Mouse (Mus musculus) kidney, embryonic 14.5 days (tissue): ENCODE measurements around the gene Nav2. TPM values are rescaled to one million over a fixed set of nuclear protein-coding genes. Genes with fewer than 3 reads are reported as not detected.

Experiments used
- ATAC-seq: fragments of 200-750 bp; cut with Nextera tagmentation; 2 replicates; pipeline ENCODE4 v1.8.0; 2017; ENCODE audit warnings: moderate number of reproducible peaks, mild to moderate bottlenecking, moderate TSS enrichment, moderate library complexity; ENCODE audit not compliant: low FRiP score, low TSS enrichment
- H3K27ac ChIP-seq: fragments of 300-500 bp; sonication (generic); 2 replicates; pipeline ENCODE4 v1.5.1; 2014; ENCODE audit warnings: low read depth, mild to moderate bottlenecking, low read length, moderate library complexity, mixed read lengths
- H3K27me3 ChIP-seq: fragments of 300-500 bp; sonication (generic); 2 replicates; pipeline ENCODE4 v1.6.1; 2014; ENCODE audit warnings: mild to moderate bottlenecking, low read length; ENCODE audit not compliant: control insufficient read depth, insufficient read depth
- H3K36me3 ChIP-seq: fragments of 300-500 bp; sonication (generic); 2 replicates; pipeline ENCODE4 v1.6.1; 2014; ENCODE audit warnings: low read length, mixed read lengths; ENCODE audit not compliant: control insufficient read depth, insufficient read depth
- H3K4me1 ChIP-seq: fragments of 300-500 bp; sonication (generic); 2 replicates; pipeline ENCODE4 v1.6.1; 2014; ENCODE audit warnings: low read length, mixed read lengths; ENCODE audit not compliant: control insufficient read depth, insufficient read depth
- H3K4me2 ChIP-seq: fragments of 300-500 bp; sonication (generic); replicated peaks from 2 replicates; pipeline ENCODE4 v1.6.1; 2014; ENCODE audit warnings: low read depth, mild to moderate bottlenecking, low read length
- H3K4me3 ChIP-seq: fragments of 300-500 bp; sonication (generic); 2 replicates; pipeline ENCODE4 v1.5.1; 2014; ENCODE audit warnings: mild to moderate bottlenecking, low read length
- H3K9ac ChIP-seq: fragments of 300-500 bp; sonication (generic); 2 replicates; pipeline ENCODE4 v1.6.1; 2014; ENCODE audit warnings: low read depth, mild to moderate bottlenecking, low read length, moderate library complexity
- H3K9me3 ChIP-seq: fragments of 300-500 bp; sonication (generic); 2 replicates; pipeline ENCODE4 v1.6.1; 2016; ENCODE audit warnings: low read length; ENCODE audit not compliant: control insufficient read depth
- WGBS: fragments of 180-500 bp; shearing (Covaris S2); extraction: QIAGEN DNeasy Blood & Tissue Kit; methylation state at CpG from one replicate; pipeline ENCODE4 v1.1.7; 2014; 5-methylcytosine and 5-hydroxymethylcytosine counted together
- polyA plus RNA-seq: library from polyadenylated mRNA; unstranded; fragments of >200 nt; fragmentation: Nextera tagmentation; extraction: Ambion mirVana; gene quantifications from 2 replicates; pipeline ENCODE4 v1.2.1, GENCODE M21; 2014

Gene Nav2
- polyA plus RNA-seq, 1 experiment from 2014 or later = 49.2 TPM

- no peaks in the 10 kb centered on the region for H3K4me1 ChIP-seq
- H3K36me3 ChIP-seq = no peaks in the 10 kb centered on the region
- ATAC-seq = no peak
- H3K4me3 ChIP-seq = no peak overlapping the region
- no peak overlapping the region for H3K9ac ChIP-seq
- no peak overlapping the region for H3K27ac ChIP-seq
- WGBS = 84% methylated on average over 9 of the region's 9 CpGs
- H3K27me3 ChIP-seq = no peaks in the 10 kb centered on the region
- no peaks in the 10 kb centered on the region for H3K9me3 ChIP-seq
- H3K4me2 ChIP-seq = no peak overlapping the region
These were observed 453.1 kb downstream of the Nav2 start for GRCm38 (mm10) chr7:49361465-49362090.

- Histone ChIP-seq H3K9ac (no peak overlapping the region), H3K9me3 (no peaks in the 10 kb centered on the region), H3K36me3 (no peaks in the 10 kb centered on the region), H3K4me2 (no peak overlapping the region), H3K4me1 (no peaks in the 10 kb centered on the region), H3K27me3 (no peaks in the 10 kb centered on the region), H3K27ac (no peak overlapping the region), H3K4me3 (no peak overlapping the region)
- ATAC-seq = no peak
- WGBS = 90% methylated on average over 13 of the region's 13 CpGs
These were observed 456.1 kb downstream of the Nav2 start for GRCm38 (mm10) chr7:49364486-49365162.

GRCm38 (mm10) chr7:49368590-49368989, 460.1 kb downstream of the Nav2 start:
- Histone ChIP-seq H3K4me1 (no peaks in the 10 kb centered on the region), H3K36me3 (no peaks in the 10 kb centered on the region), H3K4me3 (no peak overlapping the region), H3K9me3 (no peaks in the 10 kb centered on the region), H3K27me3 (no peaks in the 10 kb centered on the region), H3K27ac (no peak overlapping the region), H3K9ac (no peak overlapping the region), H3K4me2 (no peak overlapping the region)
- ATAC-seq = peak; percentile 54
- 40% methylated on average over 5 of the region's 5 CpGs for WGBS

GRCm38 (mm10) chr7:49369006-49369405, 460.5 kb downstream of the Nav2 start:
- Histone ChIP-seq H3K4me3 (no peak overlapping the region), H3K4me1 (no peaks in the 10 kb centered on the region), H3K27me3 (no peaks in the 10 kb centered on the region), H3K4me2 (no peak overlapping the region), H3K27ac (no peak overlapping the region), H3K9ac (no peak overlapping the region), H3K9me3 (no peaks in the 10 kb centered on the region), H3K36me3 (no peaks in the 10 kb centered on the region)
- WGBS = 58% methylated on average over 3 of the region's 3 CpGs
- ATAC-seq = peak; percentile 68; the same call in 1 of the 2 replicates

- Histone ChIP-seq H3K9ac (no peak overlapping the region), H3K9me3 (no peaks in the 10 kb centered on the region), H3K27ac (no peak overlapping the region), H3K4me2 (no peak overlapping the region), H3K36me3 (no peaks in the 10 kb centered on the region), H3K27me3 (no peaks in the 10 kb centered on the region), H3K4me3 (no peak overlapping the region), H3K4me1 (no peaks in the 10 kb centered on the region)
- no peak for ATAC-seq
- 87% methylated on average over 10 of the region's 10 CpGs for WGBS
These were observed 461.4 kb downstream of the Nav2 start for GRCm38 (mm10) chr7:49369809-49370473.

GRCm38 (mm10) chr7:49371345-49371744, 462.8 kb downstream of the Nav2 start:
- Histone ChIP-seq H3K36me3 (no peaks in the 10 kb centered on the region), H3K9me3 (no peaks in the 10 kb centered on the region), H3K27ac (no peak overlapping the region), H3K27me3 (no peaks in the 10 kb centered on the region), H3K4me1 (no peaks in the 10 kb centered on the region), H3K4me3 (no peak overlapping the region), H3K9ac (no peak overlapping the region), H3K4me2 (no peak overlapping the region)
- WGBS = 92% methylated on average over 2 of the region's 2 CpGs
- no peak for ATAC-seq

GRCm38 (mm10) chr7:49371972-49372371, 463.5 kb downstream of the Nav2 start:
- H3K27ac ChIP-seq = no peak overlapping the region
- H3K9me3 ChIP-seq = no peaks in the 10 kb centered on the region
- H3K4me2 ChIP-seq = no peak overlapping the region
- H3K27me3 ChIP-seq = no peaks in the 10 kb centered on the region
- H3K36me3 ChIP-seq = no peaks in the 10 kb centered on the region
- 74% methylated on average over 7 of the region's 7 CpGs for WGBS
- ATAC-seq = no peak
- H3K9ac ChIP-seq = no peak overlapping the region
- no peaks in the 10 kb centered on the region for H3K4me1 ChIP-seq
- H3K4me3 ChIP-seq = no peak overlapping the region

- WGBS = 97% methylated on average over 1 of the region's 1 CpGs
- H3K4me2 ChIP-seq = no peak overlapping the region
- no peaks in the 10 kb centered on the region for H3K9me3 ChIP-seq
- ATAC-seq = no peak
- no peaks in the 10 kb centered on the region for H3K4me1 ChIP-seq
- no peak overlapping the region for H3K4me3 ChIP-seq
- no peaks in the 10 kb centered on the region for H3K27me3 ChIP-seq
- H3K9ac ChIP-seq = no peak overlapping the region
- no peak overlapping the region for H3K27ac ChIP-seq
- no peaks in the 10 kb centered on the region for H3K36me3 ChIP-seq
These were observed 464.7 kb downstream of the Nav2 start for GRCm38 (mm10) chr7:49373173-49373572.

- Histone ChIP-seq H3K36me3 (no peaks in the 10 kb centered on the region), H3K27ac (no peak overlapping the region), H3K4me1 (no peaks in the 10 kb centered on the region), H3K9me3 (no peaks in the 10 kb centered on the region), H3K4me2 (no peak overlapping the region), H3K9ac (no peak overlapping the region), H3K27me3 (no peaks in the 10 kb centered on the region), H3K4me3 (no peak overlapping the region)
- 74% methylated on average over 3 of the region's 3 CpGs for WGBS
- no peak for ATAC-seq
These were observed 465.1 kb downstream of the Nav2 start for GRCm38 (mm10) chr7:49373661-49374060.
